Mouse (Mus musculus) ES-Bruce4 (cell line): ENCODE data around the gene Lpp.

ENCODE experiments used
- CTCF ChIP-seq: IDR thresholded peaks from one replicate; pipeline ENCODE4 v1.8.1; 2011; ENCODE audit warnings: low read depth, low read length
- POLR2A ChIP-seq: IDR thresholded peaks from one replicate; pipeline ENCODE4 v1.8.1; 2011; ENCODE audit warnings: low read length; ENCODE audit not compliant: insufficient read depth

GRCm38 (mm10) chr16:24791387-24791786, 398.1 kb downstream of the Lpp start:
- TF ChIP-seq POLR2A (no peak), CTCF (no peak)
